Mouse (Mus musculus) forebrain, postnatal 0 days (tissue): ENCODE data around the gene Slc8a1. TPM values are rescaled to one million over a fixed set of nuclear protein-coding genes. Genes with fewer than 3 reads are reported as not detected.

Experiments
- ATAC-seq: fragments of 200-750 bp; cut with Nextera tagmentation; 2 replicates; pipeline ENCODE4 v1.8.0; 2017; ENCODE audit warnings: mild to moderate bottlenecking, moderate library complexity
- DNase-seq: peaks from one replicate; pipeline ENCODE4 v3.0.0-alpha.2; 2015
- H3K27ac ChIP-seq: fragments of 300-500 bp; sonication (generic); 2 replicates; pipeline ENCODE4 v1.5.1; 2014; ENCODE audit warnings: low read depth, mild to moderate bottlenecking, antibody characterized with exemption, low read length, moderate library complexity, mixed read lengths
- H3K27me3 ChIP-seq: fragments of 300-500 bp; sonication (generic); 2 replicates; pipeline ENCODE4 v1.6.1; 2014; ENCODE audit warnings: mild to moderate bottlenecking, low read length, mixed read lengths; ENCODE audit not compliant: insufficient read depth
- H3K36me3 ChIP-seq: fragments of 300-500 bp; sonication (generic); 2 replicates; pipeline ENCODE4 v1.6.1; 2014; ENCODE audit warnings: mild to moderate bottlenecking, moderate library complexity; ENCODE audit not compliant: insufficient read depth
- H3K4me1 ChIP-seq: fragments of 300-500 bp; sonication (generic); 2 replicates; pipeline ENCODE4 v1.6.1; 2014; ENCODE audit warnings: antibody characterized with exemption; ENCODE audit not compliant: insufficient read depth
- H3K4me2 ChIP-seq: fragments of 300-500 bp; sonication (generic); 2 replicates; pipeline ENCODE4 v1.6.1; 2014; ENCODE audit warnings: low read depth, mild to moderate bottlenecking, moderate library complexity
- H3K4me3 ChIP-seq: fragments of 300-500 bp; sonication (generic); 2 replicates; pipeline ENCODE4 v1.5.1; 2014; ENCODE audit warnings: low read depth, low read length, mixed read lengths
- H3K9ac ChIP-seq: fragments of 300-500 bp; sonication (generic); 2 replicates; pipeline ENCODE4 v1.6.1; 2014; ENCODE audit warnings: mild to moderate bottlenecking
- H3K9me3 ChIP-seq: fragments of 300-500 bp; sonication (generic); 2 replicates; pipeline ENCODE4 v1.6.1; 2016; ENCODE audit warnings: low read length
- CTCF ChIP-seq: sonication (generic); IDR thresholded peaks from 2 replicates; pipeline ENCODE4 v1.5.1; 2016; ENCODE audit warnings: antibody characterized with exemption, control low read depth, low read depth
- WGBS: fragments of 180-500 bp; shearing (Covaris S2); extraction: QIAGEN DNeasy Blood & Tissue Kit; methylation state at CpG from one replicate; pipeline ENCODE4 v1.1.7; 2014; 5-methylcytosine and 5-hydroxymethylcytosine counted together
- polyA plus RNA-seq: library from polyadenylated mRNA; unstranded; fragments of >200 nt; fragmentation: Nextera tagmentation; extraction: Ambion mirVana; gene quantifications from 2 replicates; pipeline ENCODE4 v1.2.1, GENCODE M21; 2015
- total RNA-seq: library from RNA; depleted of rRNA; stranded (reverse); fragments of >200 nt; gene quantifications from 2 replicates; pipeline ENCODE4 v1.2.3, GENCODE M21; 2014

Slc8a1 gene
- total and polyA plus RNA-seq, 2 experiments from 2014 or later = 16.9 to 143 TPM

DNA sequence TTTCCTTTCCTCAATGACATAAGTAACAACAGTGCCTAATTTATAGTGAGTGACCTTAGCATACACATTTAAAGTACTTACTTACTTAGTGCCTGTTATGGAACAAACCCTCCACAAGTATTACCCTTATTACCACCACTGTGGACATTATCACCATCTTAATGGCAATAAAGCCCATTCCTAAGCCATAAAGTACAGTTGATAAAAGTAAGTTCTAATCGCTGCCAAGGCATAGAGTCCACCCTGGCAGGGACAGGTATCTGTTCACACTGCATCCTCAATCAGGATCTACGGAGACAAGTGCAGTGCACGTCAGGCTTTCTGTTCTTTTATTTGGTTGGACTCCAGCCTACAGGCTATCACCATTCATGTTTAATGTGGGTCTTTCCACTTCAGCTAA is 187.3 kb downstream of the Slc8a1 start:
- DNase-seq (no peak), ATAC-seq (no peak)
- Histone ChIP-seq H3K9ac (no peak overlapping the region), H3K4me1 (no peaks in the 10 kb centered on the region), H3K4me2 (no peak overlapping the region), H3K27ac (no peak overlapping the region), H3K36me3 (no peaks in the 10 kb centered on the region), H3K9me3 (no peaks in the 10 kb centered on the region), H3K4me3 (no peak overlapping the region), H3K27me3 (no peaks in the 10 kb centered on the region)
- TF ChIP-seq CTCF = no peak
- 82% methylated on average over 3 of the region's 3 CpGs for WGBS

DNA sequence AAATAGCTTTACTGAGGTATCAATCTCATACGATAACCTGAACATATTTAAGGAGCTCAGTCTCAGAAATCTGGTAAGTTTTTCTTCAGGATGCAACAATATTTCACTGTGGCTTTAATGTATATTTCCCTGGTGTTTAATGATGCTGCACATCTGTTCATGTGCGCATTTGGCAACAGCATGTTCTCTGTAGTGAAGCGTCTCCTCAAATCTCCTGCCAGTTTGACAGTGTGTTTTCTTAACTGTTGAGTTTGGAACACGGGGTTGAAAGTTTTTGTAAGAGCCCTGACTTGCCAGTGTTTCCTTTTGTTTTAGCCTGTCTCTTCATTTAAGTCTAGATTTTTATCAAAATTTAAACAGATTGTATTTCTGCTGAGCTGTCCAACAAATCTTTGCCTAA is 190.2 kb downstream of the Slc8a1 start:
- no peak overlapping the region for H3K9ac ChIP-seq
- H3K27me3 ChIP-seq = no peaks in the 10 kb centered on the region
- 70% methylated on average over 4 of the region's 4 CpGs for WGBS
- H3K4me2 ChIP-seq = no peak overlapping the region
- TF ChIP-seq CTCF = no peak
- no peak overlapping the region for H3K4me3 ChIP-seq
- no peaks in the 10 kb centered on the region for H3K9me3 ChIP-seq
- DNase-seq (no peak), ATAC-seq (no peak)
- H3K36me3 ChIP-seq = no peaks in the 10 kb centered on the region
- H3K4me1 ChIP-seq = no peaks in the 10 kb centered on the region
- H3K27ac ChIP-seq = no peak overlapping the region

DNA sequence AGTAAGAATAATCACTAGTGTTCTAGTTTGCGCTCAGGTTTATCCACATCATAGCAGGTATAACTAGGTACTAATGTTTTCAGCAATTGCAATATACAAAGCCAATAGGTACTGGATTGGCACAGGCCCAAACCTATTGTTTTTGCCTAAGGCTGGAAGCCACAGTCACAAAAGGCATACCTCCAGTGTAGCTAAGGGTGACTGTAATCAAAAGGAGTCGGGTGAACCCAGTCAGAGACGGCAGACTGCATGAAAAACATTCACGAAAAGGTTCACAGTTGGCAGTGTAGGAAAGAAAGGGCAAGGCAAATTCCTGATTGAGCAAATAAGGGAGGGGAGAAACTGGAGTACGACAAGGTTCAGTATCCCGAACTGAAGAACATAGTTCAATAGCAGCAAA is 191.7 kb downstream of the Slc8a1 start:
- DNase-seq (no peak), ATAC-seq (no peak)
- Histone ChIP-seq H3K27me3 (no peaks in the 10 kb centered on the region), H3K9ac (no peak overlapping the region), H3K4me2 (no peak overlapping the region), H3K36me3 (no peaks in the 10 kb centered on the region), H3K4me3 (no peak overlapping the region), H3K4me1 (no peaks in the 10 kb centered on the region), H3K27ac (no peak overlapping the region), H3K9me3 (no peaks in the 10 kb centered on the region)
- 52% methylated on average over 6 of the region's 6 CpGs for WGBS
- no peak for TF ChIP-seq CTCF

DNA sequence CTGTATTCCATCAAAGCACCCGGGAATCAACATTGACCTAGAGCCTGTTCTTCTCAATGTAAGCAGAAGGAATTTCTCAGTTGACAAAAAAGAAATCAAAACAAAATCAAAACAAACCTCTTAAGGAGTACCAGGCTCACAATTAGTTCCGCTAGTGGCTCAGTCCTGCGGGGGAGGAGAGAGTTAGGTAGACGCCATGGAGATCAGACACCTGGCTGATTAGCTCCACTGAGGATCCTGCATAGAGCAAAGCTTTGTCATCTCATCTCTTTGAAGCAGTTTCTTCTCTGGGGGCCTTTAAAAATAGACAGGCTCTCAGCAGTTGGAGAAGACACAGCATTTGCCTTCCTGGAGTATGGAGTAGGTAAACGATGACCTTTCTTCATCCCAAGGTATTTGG is 192.2 kb downstream of the Slc8a1 start:
- H3K4me3 ChIP-seq = no peak overlapping the region
- H3K9ac ChIP-seq = no peak overlapping the region
- TF ChIP-seq CTCF = no peak
- no peaks in the 10 kb centered on the region for H3K27me3 ChIP-seq
- no peaks in the 10 kb centered on the region for H3K9me3 ChIP-seq
- no peaks in the 10 kb centered on the region for H3K36me3 ChIP-seq
- WGBS = 73% methylated on average over 5 of the region's 5 CpGs
- DNase-seq (no peak), ATAC-seq (no peak)
- no peak overlapping the region for H3K4me2 ChIP-seq
- no peaks in the 10 kb centered on the region for H3K4me1 ChIP-seq
- H3K27ac ChIP-seq = no peak overlapping the region

DNA sequence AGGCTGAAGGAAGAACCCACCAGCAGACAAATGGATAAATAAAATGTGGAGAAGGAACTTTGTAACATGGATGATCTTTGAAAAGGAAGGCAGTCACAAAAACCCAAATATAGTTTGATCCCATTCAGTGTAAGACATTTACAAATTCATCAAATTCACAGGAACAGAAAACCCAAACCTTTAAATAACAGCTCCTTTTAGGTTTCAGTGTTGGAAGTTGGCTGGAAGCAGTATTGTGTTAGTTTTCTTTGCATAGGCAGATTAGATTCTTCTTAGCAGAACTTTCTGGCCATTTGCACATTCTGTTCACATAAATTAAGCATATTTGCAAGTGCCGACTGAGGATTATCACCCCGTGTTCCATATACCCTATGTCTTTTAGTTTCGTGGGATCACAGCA is 193.3 kb downstream of the Slc8a1 start:
- no peak for DNase-seq
- 65% methylated on average over 3 of the region's 3 CpGs for WGBS

DNA sequence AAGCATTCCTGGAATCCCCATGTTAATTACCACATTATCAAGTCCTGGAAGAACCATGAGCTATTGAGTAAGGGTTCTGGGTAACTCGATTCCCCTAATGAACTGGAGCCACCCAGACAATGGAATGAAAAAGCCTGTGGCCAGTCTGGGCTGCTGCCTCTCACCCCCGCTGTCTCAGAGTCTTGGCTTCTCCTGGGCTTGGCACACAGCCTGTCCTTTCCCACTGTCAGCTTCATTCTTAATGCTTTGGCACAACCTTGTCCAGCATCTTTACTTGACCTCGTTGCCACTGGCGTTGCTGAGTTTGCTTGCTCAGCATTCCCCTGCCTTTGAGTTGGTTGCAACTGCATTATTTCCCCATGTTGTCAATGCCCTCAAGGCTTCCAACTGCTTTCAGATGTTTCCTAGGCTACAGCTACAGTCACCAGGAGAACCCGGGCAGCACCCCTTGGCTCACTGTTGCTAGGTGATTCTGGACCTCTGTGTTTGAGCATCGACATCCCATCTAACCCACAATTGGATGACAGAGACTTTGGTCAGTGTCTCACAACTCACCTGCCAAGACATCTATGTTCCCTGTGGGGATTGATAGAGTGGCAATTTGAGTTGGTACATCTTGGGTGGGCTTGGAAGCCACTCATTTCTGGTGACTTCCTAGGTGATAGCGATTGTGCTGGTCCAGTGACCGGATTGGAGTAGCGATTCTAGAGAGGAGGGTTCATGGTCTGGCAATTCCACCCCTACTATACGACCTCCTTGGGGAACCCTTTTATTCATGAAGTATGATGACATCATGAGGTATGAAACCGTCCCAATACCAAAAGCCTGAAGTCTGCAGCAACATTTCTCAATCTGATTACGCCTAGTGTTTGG is 195.6 kb downstream of the Slc8a1 start:
- 64% methylated on average over 12 of the region's 12 CpGs for WGBS
- Histone ChIP-seq H3K27me3 (no peaks in the 10 kb centered on the region), H3K9me3 (no peaks in the 10 kb centered on the region), H3K9ac (no peak overlapping the region), H3K36me3 (no peaks in the 10 kb centered on the region), H3K27ac (no peak overlapping the region), H3K4me2 (no peak overlapping the region), H3K4me3 (no peak overlapping the region), H3K4me1 (no peaks in the 10 kb centered on the region)
- ATAC-seq = peak; percentile 83
- no peak for TF ChIP-seq CTCF
- DNase-seq = peak; percentile 43

More for the DNA sequence above, 193.3 kb downstream of the Slc8a1 start:
- no peak overlapping the region for H3K9ac ChIP-seq
- no peak for TF ChIP-seq CTCF
- H3K4me2 ChIP-seq = no peak overlapping the region
- H3K36me3 ChIP-seq = no peaks in the 10 kb centered on the region
- H3K27me3 ChIP-seq = no peaks in the 10 kb centered on the region
- H3K4me1 ChIP-seq = no peaks in the 10 kb centered on the region
- H3K27ac ChIP-seq = no peak overlapping the region
- H3K4me3 ChIP-seq = no peak overlapping the region
- ATAC-seq = no peak
- no peaks in the 10 kb centered on the region for H3K9me3 ChIP-seq

DNA sequence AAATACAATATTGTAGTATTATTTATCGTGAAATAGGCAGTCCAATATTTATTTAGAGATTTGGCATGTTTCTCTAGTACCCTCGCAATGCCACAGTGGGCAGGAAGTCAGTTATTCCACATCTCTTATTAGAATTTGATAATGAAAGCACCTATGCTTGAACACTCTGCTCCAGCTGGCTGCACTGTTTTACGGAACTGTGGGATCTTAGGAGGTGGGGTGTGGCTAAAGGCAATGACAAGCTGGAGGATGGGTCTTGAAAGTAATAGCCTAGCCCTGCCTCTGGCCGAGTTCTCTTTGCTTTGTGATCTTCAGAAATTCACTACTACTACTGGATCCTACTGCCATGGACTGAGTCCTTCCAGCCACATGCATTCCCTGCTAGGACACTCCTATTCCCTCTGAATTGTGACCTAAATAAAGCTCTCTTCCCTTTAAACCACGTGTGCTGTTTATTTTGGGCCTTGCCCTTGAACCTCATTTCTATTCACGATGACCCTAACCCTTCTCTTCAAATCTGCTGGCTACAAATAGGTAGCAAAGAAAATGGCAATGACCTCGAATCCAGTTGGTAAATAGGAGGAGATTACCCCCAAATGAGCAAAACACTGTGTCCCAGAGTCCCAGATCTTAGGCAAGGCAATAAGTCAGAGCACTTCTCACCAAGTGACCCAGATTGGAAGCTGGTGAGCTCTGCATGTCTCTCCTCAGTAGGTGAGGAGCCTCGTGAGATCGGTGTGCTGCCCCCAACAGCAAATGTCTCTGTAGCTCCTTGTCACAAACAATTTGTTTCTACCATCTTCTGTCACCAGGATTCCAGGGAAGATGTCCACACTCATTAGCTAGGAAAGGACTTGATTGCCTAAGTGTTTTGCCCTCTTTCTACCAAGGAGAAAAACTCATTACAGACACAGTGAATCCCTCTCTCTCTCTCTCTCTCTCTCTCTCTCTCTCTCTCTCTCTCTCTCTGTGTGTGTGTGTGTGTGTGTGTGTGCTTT is 199.7 kb downstream of the Slc8a1 start:
- no peaks in the 10 kb centered on the region for H3K9me3 ChIP-seq
- H3K4me3 ChIP-seq = no peak overlapping the region
- no peak overlapping the region for H3K4me2 ChIP-seq
- 79% methylated on average over 9 of the region's 9 CpGs for WGBS
- no peak for TF ChIP-seq CTCF
- H3K27ac ChIP-seq = no peak overlapping the region
- no peaks in the 10 kb centered on the region for H3K4me1 ChIP-seq
- DNase-seq (no peak), ATAC-seq (no peak)
- H3K9ac ChIP-seq = no peak overlapping the region
- H3K27me3 ChIP-seq = no peaks in the 10 kb centered on the region
- no peaks in the 10 kb centered on the region for H3K36me3 ChIP-seq
